Mouse (Mus musculus): ENCODE data around the gene Rap2a.

DNA sequence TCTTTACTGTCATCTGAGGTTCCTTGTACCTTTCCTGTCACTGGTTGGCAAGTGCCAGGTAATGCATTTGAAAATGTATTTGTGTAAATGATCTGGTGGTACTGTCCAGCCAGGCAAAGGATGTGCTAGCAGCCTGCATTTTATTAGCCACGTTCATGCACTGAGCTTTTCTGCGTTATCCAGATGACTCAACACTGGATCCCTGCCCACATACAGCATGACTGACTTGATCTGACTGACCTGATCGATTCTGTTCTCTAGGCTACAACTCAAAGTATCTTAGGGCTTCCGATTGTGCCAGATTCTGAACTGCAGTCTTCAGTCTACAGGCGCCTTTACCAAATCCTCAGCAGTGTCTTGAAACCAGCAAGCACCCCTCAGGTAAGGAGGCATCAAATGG is 40.5 kb downstream of the Rap2a start:
- TF ChIP-seq NANOG (IDR thresholded peaks at IDR 0.05; ENCODE audit: borderline replicate concordance, low read length) (no peak), CTCF (conservative IDR thresholded peaks at IDR 0.05; ENCODE audit: low read length) (no peak)

Measured in E14TG2a.4 (cell line).